Mouse (Mus musculus): ENCODE measurements around the gene Tank. TPM values are rescaled to one million over a fixed set of nuclear protein-coding genes. Genes with fewer than 3 reads are reported as not detected.

Gene Tank
- polyA plus RNA-seq, 1 experiment from 2014 or later: 23.9 TPM

DNA sequence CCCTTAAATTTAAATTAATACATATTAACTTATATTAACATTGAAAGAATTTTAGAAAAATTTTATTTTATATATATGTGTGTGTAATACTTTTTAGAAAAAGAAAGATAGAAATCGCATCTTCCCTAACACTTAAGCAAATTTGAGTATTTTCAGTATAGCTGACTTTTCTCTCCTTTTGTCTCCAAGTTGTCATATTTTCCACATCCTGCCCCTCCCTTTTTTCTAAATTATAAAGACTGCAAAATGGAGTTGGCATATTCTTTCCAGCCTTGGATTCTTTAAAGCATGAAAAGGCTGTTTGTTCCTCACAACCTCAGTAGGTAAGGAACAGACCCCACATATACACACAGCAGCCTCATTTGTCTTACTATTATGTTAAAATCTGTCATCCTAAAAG, 56.7 kb downstream of the Tank start:
- no peak overlapping the region for H3K4me2 ChIP-seq (ENCODE audit: low read depth, low read length)
- no peak overlapping the region for H3K27ac ChIP-seq (ENCODE audit: low read length)
- no peaks in the 10 kb centered on the region for H3K4me1 ChIP-seq (ENCODE audit: control insufficient read depth, insufficient read depth, low read length)
- H3K4me3 ChIP-seq (ENCODE audit: low read length): no peak overlapping the region
- 91% methylated on average over 1 of the region's 1 CpGs for WGBS
- no peaks in the 10 kb centered on the region for H3K9me3 ChIP-seq (ENCODE audit: control insufficient read depth, low read length)
- no peaks in the 10 kb centered on the region for H3K27me3 ChIP-seq (replicated peaks; ENCODE audit: control insufficient read depth, insufficient read depth, low read length)
- H3K36me3 ChIP-seq (ENCODE audit: control insufficient read depth, insufficient read depth, low read length): no peaks in the 10 kb centered on the region
- H3K9ac ChIP-seq (ENCODE audit: low read depth, low read length): no peak overlapping the region
- ATAC-seq: no peak

DNA sequence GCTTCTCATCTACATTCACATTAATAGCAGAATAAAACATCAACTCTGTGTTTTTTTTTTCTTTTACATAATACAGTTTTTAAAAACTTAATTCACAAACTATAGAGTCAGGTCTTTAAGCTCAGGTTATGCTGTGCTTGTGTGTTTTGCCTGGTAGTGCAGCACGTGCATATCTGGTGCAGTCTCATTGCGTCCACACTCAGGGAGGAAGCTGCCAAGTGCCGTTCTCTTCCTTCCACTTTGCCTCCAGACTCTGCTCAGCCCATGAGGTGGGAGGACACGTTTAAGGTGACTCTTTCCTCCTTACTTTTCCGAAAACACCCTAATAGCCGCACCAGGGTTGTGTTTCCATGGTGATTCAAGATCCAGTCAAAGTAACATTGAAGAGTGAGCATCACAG, 59.8 kb downstream of the Tank start:
- ATAC-seq: no peak
- no peaks in the 10 kb centered on the region for H3K4me1 ChIP-seq (ENCODE audit: control insufficient read depth, insufficient read depth, low read length)

DNA sequence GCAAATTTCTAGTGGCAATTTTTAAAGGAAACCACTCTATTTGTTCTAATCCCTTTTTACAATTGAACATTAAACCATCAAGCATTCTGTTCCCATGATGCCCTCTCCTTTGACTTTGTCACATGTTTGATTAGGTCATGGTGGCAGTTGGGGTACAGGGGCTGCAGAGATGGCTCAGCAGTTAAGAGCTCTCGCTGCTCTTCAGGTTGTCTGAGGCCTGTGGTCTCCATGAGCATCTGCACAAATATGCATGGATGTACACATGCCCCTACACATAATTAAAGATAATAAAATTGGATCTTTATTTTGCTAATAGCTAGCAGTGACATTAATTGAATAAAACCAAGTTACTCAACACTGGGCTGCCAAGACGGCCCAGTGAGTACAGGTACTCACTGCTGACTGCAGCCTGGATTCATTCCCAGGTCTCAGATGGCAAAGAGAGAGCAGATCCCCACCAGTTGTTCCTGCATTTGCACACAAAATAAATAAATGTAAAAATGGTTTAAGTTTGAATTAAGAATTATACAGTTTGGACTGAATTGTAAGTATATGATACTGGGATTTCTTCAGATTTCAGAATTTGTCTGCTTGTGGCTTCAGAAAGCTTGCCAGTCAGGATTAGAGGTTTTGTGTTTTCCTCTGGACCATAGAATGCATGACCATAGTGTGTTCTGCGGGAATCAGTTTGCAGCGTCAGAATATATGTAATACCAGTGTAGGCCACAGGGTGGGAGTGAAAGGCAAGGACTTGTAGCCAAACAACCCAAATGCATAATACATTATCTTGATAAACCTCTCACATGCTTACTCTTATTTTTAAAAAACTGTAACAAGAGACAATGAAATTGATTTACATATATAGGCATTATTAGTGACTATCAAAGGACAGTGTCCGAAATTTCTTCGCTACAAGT, 64.3 kb downstream of the Tank start:
- ATAC-seq: no peak
- WGBS: 60% methylated on average over 6 of the region's 6 CpGs

More for the DNA sequence above, 59.8 kb downstream of the Tank start:
- Histone ChIP-seq H3K27me3 (replicated peaks; ENCODE audit: control insufficient read depth, insufficient read depth, low read length) (no peaks in the 10 kb centered on the region), H3K9ac (ENCODE audit: low read depth, low read length) (no peak overlapping the region), H3K4me2 (ENCODE audit: low read depth, low read length) (no peak overlapping the region), H3K27ac (ENCODE audit: low read length) (no peak overlapping the region), H3K4me3 (ENCODE audit: low read length) (no peak overlapping the region), H3K9me3 (ENCODE audit: control insufficient read depth, low read length) (no peaks in the 10 kb centered on the region), H3K36me3 (ENCODE audit: control insufficient read depth, insufficient read depth, low read length) (no peaks in the 10 kb centered on the region)
- WGBS: 76% methylated on average over 6 of the region's 6 CpGs

DNA sequence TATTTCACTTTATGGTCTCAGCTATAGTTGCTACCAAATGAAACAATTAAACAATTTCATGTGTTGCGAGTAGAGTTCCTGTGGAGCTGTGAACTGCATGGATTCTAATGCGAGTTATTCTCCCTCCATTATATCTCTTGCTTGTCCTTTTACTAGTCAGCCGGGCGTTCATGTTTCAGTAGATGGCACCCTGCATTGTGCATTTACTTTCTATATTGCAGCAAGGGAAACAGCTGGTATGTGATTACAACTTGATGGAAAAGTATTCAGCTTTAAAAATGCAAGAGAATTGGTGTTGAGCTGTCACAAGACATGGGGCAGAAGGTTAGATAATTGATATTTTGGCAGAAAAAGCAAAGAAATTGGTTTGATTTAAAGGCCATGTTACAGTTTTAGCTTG, 72.8 kb downstream of the Tank start:
- Histone ChIP-seq H3K27me3 (replicated peaks; ENCODE audit: control insufficient read depth, insufficient read depth, low read length) (peaks cover 3% of the 10 kb centered on the region; the same call in 1 of the 2 replicates), H3K4me2 (ENCODE audit: low read depth, low read length) (no peak overlapping the region), H3K36me3 (ENCODE audit: control insufficient read depth, insufficient read depth, low read length) (no peaks in the 10 kb centered on the region), H3K9me3 (ENCODE audit: control insufficient read depth, low read length) (no peaks in the 10 kb centered on the region), H3K27ac (ENCODE audit: low read length) (no peak overlapping the region), H3K4me1 (ENCODE audit: control insufficient read depth, insufficient read depth, low read length) (peaks cover 8% of the 10 kb centered on the region), H3K9ac (ENCODE audit: low read depth, low read length) (no peak overlapping the region), H3K4me3 (ENCODE audit: low read length) (no peak overlapping the region)
- no peak for ATAC-seq
- WGBS: 89% methylated on average over 4 of the region's 4 CpGs

More for the DNA sequence above, 64.3 kb downstream of the Tank start:
- no peak overlapping the region for H3K27ac ChIP-seq (ENCODE audit: low read length)
- H3K9ac ChIP-seq (ENCODE audit: low read depth, low read length): no peak overlapping the region
- no peak overlapping the region for H3K4me3 ChIP-seq (ENCODE audit: low read length)
- no peaks in the 10 kb centered on the region for H3K9me3 ChIP-seq (ENCODE audit: control insufficient read depth, low read length)
- H3K4me1 ChIP-seq (ENCODE audit: control insufficient read depth, insufficient read depth, low read length): no peaks in the 10 kb centered on the region
- H3K27me3 ChIP-seq (replicated peaks; ENCODE audit: control insufficient read depth, insufficient read depth, low read length): no peaks in the 10 kb centered on the region
- no peak overlapping the region for H3K4me2 ChIP-seq (ENCODE audit: low read depth, low read length)
- H3K36me3 ChIP-seq (ENCODE audit: control insufficient read depth, insufficient read depth, low read length): no peaks in the 10 kb centered on the region

DNA sequence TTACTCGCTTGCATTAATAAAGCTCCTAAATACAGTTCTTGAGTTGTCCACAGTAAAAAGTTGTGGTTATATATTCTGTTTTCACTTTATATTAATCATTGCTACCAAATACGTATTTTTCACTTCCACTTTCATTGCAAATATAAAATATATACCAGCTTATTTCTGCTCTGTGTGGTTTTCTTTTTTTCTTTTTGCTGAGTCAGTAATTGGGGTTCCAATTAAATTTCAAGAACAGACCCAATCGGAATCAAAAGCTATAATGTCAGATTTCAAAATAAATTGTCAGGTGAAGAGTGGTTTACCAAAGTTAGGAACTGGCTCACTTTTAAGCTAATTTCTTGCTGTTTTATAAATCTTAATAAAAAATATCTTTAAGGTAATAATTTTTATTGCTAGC, 73.3 kb downstream of the Tank start:
- H3K9me3 ChIP-seq (ENCODE audit: control insufficient read depth, low read length): no peaks in the 10 kb centered on the region
- H3K4me1 ChIP-seq (ENCODE audit: control insufficient read depth, insufficient read depth, low read length): peaks cover 8% of the 10 kb centered on the region
- no peak overlapping the region for H3K4me2 ChIP-seq (ENCODE audit: low read depth, low read length)
- H3K27ac ChIP-seq (ENCODE audit: low read length): no peak overlapping the region
- 95% methylated on average over 3 of the region's 3 CpGs for WGBS
- no peak overlapping the region for H3K9ac ChIP-seq (ENCODE audit: low read depth, low read length)
- ATAC-seq: no peak
- no peaks in the 10 kb centered on the region for H3K36me3 ChIP-seq (ENCODE audit: control insufficient read depth, insufficient read depth, low read length)
- peaks cover 3% of the 10 kb centered on the region; the same call in 1 of the 2 replicates for H3K27me3 ChIP-seq (replicated peaks; ENCODE audit: control insufficient read depth, insufficient read depth, low read length)
- no peak overlapping the region for H3K4me3 ChIP-seq (ENCODE audit: low read length)

DNA sequence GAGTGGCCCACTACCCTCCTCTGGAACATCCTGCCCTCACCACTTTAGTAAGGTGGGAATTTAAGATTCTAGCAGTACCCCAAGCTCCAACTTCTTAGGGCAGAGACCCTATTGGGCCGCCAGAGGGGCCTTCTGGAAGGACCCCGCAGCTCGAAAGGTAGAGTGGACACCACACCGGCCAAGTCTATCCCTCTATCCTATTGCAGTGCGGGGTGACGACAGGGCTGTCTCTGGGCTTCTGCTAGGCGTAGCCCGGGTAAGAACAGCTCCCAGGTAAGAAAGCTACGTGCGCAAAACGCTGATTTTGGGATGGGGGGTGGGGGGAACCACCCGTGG, 76.6 kb downstream of the Tank start:
- Histone ChIP-seq H3K9me3 (ENCODE audit: control insufficient read depth, low read length) (no peaks in the 10 kb centered on the region), H3K27me3 (replicated peaks; ENCODE audit: control insufficient read depth, insufficient read depth, low read length) (peaks cover 7% of the 10 kb centered on the region), H3K27ac (ENCODE audit: low read length) (no peak overlapping the region), H3K4me1 (ENCODE audit: control insufficient read depth, insufficient read depth, low read length) (peaks cover 11% of the 10 kb centered on the region), H3K36me3 (ENCODE audit: control insufficient read depth, insufficient read depth, low read length) (no peaks in the 10 kb centered on the region), H3K4me2 (ENCODE audit: low read depth, low read length) (peak overlapping the region; percentile 99), H3K4me3 (ENCODE audit: low read length) (peak overlapping the region; percentile 60), H3K9ac (ENCODE audit: low read depth, low read length) (peak overlapping the region; percentile 62; the same call in 1 of the 2 replicates)
- WGBS: 22% methylated on average over 12 of the region's 12 CpGs
- 0 out of 2 replicates have a peak, but pooled peaks have one; percentile 2 for ATAC-seq

DNA sequence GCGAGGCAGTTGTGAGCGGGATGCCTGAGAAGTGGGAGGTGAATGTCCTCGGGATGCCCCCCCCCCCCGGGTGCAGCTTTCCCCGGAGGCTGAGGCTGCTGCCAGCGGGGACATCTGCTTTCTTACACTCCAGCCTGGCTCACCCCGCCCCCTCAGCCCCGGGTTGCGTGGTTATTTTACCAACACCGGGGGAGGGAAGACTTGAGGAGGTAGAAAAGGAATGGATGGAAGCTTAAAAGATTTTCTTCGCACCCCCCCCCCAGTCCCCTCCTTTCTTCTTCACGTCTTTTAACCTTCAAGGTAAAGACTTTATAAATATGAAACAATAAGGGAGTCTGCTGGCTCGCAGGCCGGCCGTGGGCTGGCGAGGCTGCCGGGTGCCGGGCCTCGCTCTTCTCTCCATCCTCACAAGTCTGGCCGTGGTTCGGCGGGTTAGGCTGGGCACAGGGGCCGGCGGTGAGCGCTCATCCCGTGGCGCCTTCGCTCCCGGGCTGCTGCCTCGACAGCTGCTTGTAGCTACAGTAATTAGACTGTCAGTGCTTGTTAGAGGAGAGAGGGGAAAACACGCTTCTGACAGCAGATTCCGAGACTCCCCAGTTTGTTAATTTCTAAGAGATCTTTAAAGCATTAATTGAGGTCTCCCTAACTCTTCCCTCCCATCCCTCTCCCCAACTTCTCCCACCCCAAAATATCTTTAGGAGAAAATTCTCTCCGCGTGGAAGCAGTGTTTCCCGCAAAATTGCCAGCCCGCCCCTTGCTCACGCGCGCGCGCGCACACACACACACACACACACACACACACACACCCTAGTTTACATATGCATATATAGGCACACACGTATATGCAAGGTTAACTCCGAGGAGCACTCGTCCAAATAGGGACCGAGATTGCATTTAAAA, 77.2 kb downstream of the Tank start:
- Histone ChIP-seq H3K9me3 (ENCODE audit: control insufficient read depth, low read length) (no peaks in the 10 kb centered on the region), H3K4me3 (ENCODE audit: low read length) (peak overlapping the region; percentile 60), H3K4me2 (ENCODE audit: low read depth, low read length) (peak overlapping the region; percentile 99), H3K27me3 (replicated peaks; ENCODE audit: control insufficient read depth, insufficient read depth, low read length) (peaks cover 7% of the 10 kb centered on the region), H3K27ac (ENCODE audit: low read length) (no peak overlapping the region), H3K36me3 (ENCODE audit: control insufficient read depth, insufficient read depth, low read length) (no peaks in the 10 kb centered on the region), H3K9ac (ENCODE audit: low read depth, low read length) (peak overlapping the region; percentile 67), H3K4me1 (ENCODE audit: control insufficient read depth, insufficient read depth, low read length) (peaks cover 11% of the 10 kb centered on the region)
- ATAC-seq: peak; percentile 58
- WGBS: 1% methylated on average over 46 of the region's 46 CpGs

DNA sequence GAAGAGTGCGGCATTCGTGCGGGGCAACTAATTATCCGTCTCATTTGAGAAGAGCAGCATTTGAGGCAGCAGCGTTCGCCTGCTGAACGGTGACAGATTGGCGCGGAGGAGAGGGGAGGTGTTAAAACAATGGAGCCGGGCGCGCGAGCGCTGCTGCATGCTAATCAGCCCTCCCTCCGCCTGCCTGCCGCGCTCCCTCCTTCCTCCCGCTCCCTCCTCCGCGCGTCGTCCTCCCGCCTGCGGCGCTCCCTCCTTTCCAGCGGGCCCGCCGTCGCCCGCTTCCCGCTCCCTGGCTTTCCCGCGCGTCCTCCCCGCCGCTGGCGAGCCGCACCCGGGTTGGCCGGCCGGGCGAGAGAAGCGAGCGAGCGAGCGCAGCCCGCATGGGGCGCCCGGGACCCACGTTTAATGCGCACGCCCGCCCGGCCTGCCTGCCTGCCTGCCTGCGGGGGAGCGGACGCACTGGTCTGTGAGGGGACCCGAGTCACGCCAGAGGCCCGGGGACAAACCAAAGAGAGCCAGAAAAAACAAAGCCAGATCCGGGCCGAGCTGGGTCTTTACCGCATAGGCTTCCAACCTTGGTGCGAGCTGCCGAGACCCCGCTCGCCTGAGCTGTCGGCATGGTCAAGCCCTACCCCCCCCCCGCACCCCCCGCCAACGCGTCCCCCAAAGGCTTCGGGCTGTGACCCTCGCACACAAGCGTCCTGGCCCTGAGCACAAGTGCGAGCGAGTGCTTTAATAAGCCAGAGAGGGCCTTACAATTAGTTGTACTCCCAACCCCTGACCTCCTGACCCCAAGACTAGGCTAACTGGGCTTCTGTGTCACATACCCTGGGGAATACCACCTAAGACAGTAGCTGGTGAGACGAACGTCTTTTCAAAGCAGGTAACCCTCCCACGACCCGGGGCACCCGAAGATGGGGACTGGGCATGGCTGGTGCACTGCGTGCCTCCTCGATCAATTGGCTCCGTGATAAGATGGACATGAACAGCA, 78.3 kb downstream of the Tank start:
- Histone ChIP-seq H3K4me2 (ENCODE audit: low read depth, low read length) (peak overlapping the region; percentile 99), H3K27ac (ENCODE audit: low read length) (no peak overlapping the region), H3K27me3 (replicated peaks; ENCODE audit: control insufficient read depth, insufficient read depth, low read length) (peaks cover 7% of the 10 kb centered on the region), H3K36me3 (ENCODE audit: control insufficient read depth, insufficient read depth, low read length) (no peaks in the 10 kb centered on the region), H3K9me3 (ENCODE audit: control insufficient read depth, low read length) (no peaks in the 10 kb centered on the region), H3K9ac (ENCODE audit: low read depth, low read length) (peak overlapping the region; percentile 67), H3K4me3 (ENCODE audit: low read length) (peak overlapping the region; percentile 60), H3K4me1 (ENCODE audit: control insufficient read depth, insufficient read depth, low read length) (peaks cover 11% of the 10 kb centered on the region)
- WGBS: 2% methylated on average over 84 of the region's 85 CpGs
- ATAC-seq: peak; percentile 89

All from intestine, embryonic 16.5 days (tissue).